Mouse (Mus musculus): ENCODE results near the gene Ergic1.

The Ergic1 gene

GRCm38 (mm10) chr17:26660192-26660912, 99.1 kb downstream of the Ergic1 start:
- peak; percentile 84 for DNase-seq (ENCODE audit: low spot score)

DNA sequence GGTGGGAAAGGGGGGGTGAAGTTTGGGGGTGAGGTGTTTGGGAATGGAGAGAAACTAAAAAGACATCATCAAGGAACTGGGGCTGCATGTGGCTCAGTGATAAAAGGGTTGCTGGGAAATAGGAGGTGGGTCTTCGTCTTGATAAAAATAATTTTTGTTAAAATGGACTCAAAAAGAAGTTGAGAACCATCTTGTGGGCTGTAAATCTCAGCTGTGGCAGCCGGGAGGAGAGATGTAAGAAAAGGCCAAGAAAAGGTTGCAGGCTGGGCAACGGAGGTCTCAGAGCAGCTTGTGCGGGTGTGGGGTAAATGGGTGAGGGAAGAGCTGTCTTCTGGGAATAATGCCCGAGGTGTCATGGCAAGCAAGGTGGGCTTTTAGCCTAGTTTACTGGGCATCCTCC, 100.9 kb downstream of the Ergic1 start:
- no peak for DNase-seq (ENCODE audit: low spot score)

GRCm38 (mm10) chr17:26662978-26663683, 101.8 kb downstream of the Ergic1 start, which contains the start of gene Atp6v0e:
Gene Atp6v0e (plus strand): TSS chr17:26663231.
- DNase-seq (ENCODE audit: low spot score) = peak; percentile 98

DNA sequence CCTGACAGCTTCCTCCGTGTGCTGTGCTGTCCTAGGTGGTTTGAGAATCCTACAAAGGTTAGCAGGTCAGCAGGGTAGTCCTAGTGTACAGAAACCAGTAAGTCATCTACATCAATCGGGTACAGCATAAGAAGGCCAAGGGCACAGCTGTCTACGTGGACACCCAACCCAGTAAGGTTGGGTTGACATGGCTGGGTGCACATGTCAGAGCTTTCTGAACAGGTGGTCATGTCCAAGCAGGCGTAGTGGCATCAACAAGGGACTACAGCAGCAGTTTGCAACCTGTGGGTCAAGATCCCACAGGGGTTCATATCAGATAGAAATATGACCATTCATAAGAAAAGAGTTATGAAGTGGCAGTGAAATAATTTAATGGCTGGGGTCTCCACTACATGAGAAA, 104.3 kb downstream of the Ergic1 start:
- DNase-seq (ENCODE audit: low spot score) = no peak

- no peak for DNase-seq (ENCODE audit: low spot score)
Observed at GRCm38 (mm10) chr17:26671268-26671667, 110.0 kb downstream of the Ergic1 start.

DNA sequence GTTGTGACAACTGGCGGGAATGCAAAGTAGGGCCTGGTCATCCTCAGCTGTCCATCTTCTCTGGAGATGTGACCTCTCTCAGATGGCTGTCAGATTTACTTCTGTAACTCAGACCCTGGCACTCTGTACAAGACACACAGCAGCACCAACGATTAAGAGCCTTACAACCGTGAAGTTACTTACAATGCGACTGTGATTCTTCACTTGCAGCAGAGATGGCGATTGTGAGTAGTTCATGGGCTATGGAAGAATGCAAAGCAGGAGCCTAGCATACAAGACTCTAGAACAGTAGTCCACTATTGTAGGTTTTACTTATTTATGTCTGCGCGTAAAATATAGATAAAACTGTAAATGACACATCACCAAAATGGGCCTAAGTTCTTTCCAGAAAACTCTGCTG, 114.6 kb downstream of the Ergic1 start:
- no peak for DNase-seq (ENCODE audit: low spot score)

- peak; percentile 96 for DNase-seq (ENCODE audit: low spot score)
Observed at GRCm38 (mm10) chr17:26676252-26676615, 114.9 kb downstream of the Ergic1 start.

DNA sequence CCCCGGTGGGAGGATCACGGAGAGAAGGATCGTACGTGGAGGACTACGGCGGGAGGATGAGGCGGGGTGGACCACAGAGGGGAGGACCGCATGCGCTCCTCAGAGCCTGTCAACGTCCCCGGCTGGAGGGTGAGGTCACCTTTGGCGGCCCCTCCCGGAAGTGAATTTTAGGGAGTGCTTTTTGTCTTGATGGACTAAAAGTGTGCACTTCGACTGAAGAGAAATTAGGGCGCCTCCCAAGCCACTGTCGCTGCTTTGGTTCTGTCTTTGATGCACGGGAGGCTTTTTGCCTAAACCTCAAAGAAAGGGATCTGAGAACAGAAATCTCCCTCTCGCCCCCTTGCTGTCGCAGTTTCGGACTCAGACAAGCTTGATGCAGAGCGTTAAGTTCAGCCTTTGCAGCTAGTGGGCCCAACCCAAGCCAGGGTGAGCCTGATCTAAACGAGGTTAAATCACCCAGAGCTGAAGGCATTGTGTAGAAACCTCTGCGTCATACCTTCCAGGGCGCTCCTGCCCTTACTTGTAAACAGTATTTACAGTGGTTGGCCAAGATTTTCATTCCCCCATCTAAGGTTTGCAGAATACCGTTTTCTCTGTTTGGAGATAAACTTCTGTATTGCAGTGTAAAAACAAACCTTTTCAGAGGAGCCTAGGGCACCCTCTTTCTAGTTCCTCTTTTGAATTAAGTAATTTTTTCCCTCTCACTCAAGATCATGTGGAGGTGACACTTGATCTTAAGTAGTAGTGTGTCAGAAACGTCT, 115.5 kb downstream of the Ergic1 start:
- DNase-seq (ENCODE audit: low spot score) = peak; percentile 13

- no peak for DNase-seq (ENCODE audit: low spot score)
Observed at GRCm38 (mm10) chr17:26677711-26678637, 116.7 kb downstream of the Ergic1 start.

DNA sequence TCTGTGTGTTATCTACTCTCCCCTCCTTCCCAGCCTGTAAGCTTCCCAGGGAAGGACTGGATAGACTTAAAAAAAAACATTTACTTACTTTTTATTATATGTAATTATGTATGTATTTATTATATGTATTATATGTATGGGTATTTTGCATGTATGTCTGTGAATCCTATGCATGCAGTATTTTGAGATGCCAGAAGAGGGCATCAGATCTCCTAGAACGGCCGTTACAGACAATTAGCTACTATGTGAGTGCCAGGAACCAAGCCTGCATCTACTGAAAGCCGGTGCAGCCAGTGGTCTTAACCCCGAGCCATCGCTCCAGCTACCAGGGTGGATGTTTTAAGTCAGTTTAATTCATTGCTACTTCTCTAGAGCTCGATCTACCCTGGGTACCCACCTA, 120.0 kb downstream of the Ergic1 start:
- DNase-seq (ENCODE audit: low spot score) = no peak

GRCm38 (mm10) chr17:26686334-26687000, 125.2 kb downstream of the Ergic1 start:
- DNase-seq (ENCODE audit: low spot score) = no peak

GRCm38 (mm10) chr17:26688795-26689735, 127.8 kb downstream of the Ergic1 start:
- no peak for DNase-seq (ENCODE audit: low spot score)

DNA sequence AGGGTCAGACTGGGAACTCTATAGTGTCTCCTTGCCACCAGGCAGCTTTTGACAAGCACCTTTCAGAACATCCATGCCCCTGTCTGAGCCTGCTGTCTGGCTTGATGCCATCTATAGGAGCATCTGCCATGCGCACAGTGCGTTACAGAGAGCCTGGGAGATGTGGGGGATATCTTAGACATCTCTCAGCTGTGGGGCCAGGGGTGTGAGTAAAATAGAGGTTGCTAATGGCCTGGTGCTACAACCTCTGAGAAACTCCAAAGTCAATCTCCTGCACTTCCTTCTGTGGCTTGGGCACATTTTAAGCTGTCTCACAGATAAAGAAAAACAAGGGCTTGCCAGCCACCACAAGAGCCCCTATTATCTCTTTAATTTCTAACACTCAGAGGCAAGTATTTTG, 128.5 kb downstream of the Ergic1 start:
- DNase-seq (ENCODE audit: low spot score) = no peak

DNA sequence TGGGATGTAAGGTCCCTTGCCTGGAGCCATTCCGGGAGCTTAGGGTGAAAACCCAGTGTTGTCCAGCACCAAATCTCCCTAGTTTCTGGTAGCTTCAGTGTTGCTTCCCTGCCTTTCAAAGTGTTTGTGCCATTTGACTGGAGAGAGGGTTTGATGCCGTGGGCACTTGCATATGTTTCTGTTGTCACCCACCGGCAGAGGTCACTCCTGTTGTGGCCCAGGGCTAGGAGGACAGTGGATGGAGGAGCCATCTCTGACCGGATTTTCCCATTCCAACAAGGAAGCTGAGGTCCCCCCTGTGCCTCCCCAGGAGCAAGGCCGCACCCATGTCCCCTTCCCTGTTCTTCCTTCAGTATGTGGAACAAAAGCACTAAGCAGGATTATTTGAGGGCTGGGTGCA, 128.9 kb downstream of the Ergic1 start:
- DNase-seq (ENCODE audit: low spot score) = no peak

GRCm38 (mm10) chr17:26691110-26691509, 129.8 kb downstream of the Ergic1 start:
- DNase-seq (ENCODE audit: low spot score) = no peak

GRCm38 (mm10) chr17:26693424-26693823, 132.1 kb downstream of the Ergic1 start:
- DNase-seq (ENCODE audit: low spot score) = no peak

GRCm38 (mm10) chr17:26694171-26694570, 132.9 kb downstream of the Ergic1 start:
- no peak for DNase-seq (ENCODE audit: low spot score)

GRCm38 (mm10) chr17:26695193-26695592, 133.9 kb downstream of the Ergic1 start:
- no peak for DNase-seq (ENCODE audit: low spot score)

- no peak for DNase-seq (ENCODE audit: low spot score)
Observed at GRCm38 (mm10) chr17:26698846-26699245, 137.6 kb downstream of the Ergic1 start.

Data from embryo, embryonic 10 days (tissue).